Mouse (Mus musculus) heart, embryonic 14.5 days (tissue): ENCODE results near the gene Rasgef1b. TPM values are rescaled to one million over a fixed set of nuclear protein-coding genes. Genes with fewer than 3 reads are reported as not detected.

ENCODE experiments used
- ATAC-seq: fragments of 200-750 bp; cut with Nextera tagmentation; 2 replicates; pipeline ENCODE4 v1.8.0; 2017; ENCODE audit warnings: low read depth, moderate TSS enrichment; ENCODE audit not compliant: insufficient number of reproducible peaks, insufficient read depth, low FRiP score
- H3K27ac ChIP-seq, 2 experiments: fragments of 200-500 bp in 1 of 2; fragments of 300-500 bp in 1 of 2; sonication (generic) in 1 of 2; replicated peaks in 1 of 2; 2 replicates each; pipeline ENCODE4 v1.5.1; 2012 to 2014; ENCODE audit warnings: low read depth in 2 of 2, low read length in 2 of 2, control low read depth in 1 of 2, mild to moderate bottlenecking in 1 of 2, mixed read lengths in 1 of 2; ENCODE audit not compliant: control insufficient read depth in 1 of 2, insufficient read depth in 1 of 2
- H3K27me3 ChIP-seq: fragments of 300-500 bp; sonication (generic); 2 replicates; pipeline ENCODE4 v1.6.1; 2014; ENCODE audit warnings: mild to moderate bottlenecking, low read length, control low read depth; ENCODE audit not compliant: control insufficient read depth, insufficient read depth
- H3K36me3 ChIP-seq: fragments of 300-500 bp; sonication (generic); 2 replicates; pipeline ENCODE4 v1.6.1; 2014; ENCODE audit warnings: mild to moderate bottlenecking, control low read depth, low read length, mixed read lengths; ENCODE audit not compliant: control insufficient read depth, insufficient read depth
- H3K4me1 ChIP-seq, 2 experiments: fragments of 200-500 bp in 1 of 2; fragments of 300-500 bp in 1 of 2; sonication (generic) in 1 of 2; 2 replicates each; pipeline ENCODE4 v1.6.1; 2012 to 2014; ENCODE audit warnings: low read length in 2 of 2, control low read depth in 1 of 2, mixed read lengths in 1 of 2; ENCODE audit not compliant: control insufficient read depth in 2 of 2, insufficient read depth in 2 of 2
- H3K4me2 ChIP-seq: fragments of 300-500 bp; sonication (generic); 2 replicates; pipeline ENCODE4 v1.6.1; 2014; ENCODE audit warnings: mild to moderate bottlenecking, low read length
- H3K4me3 ChIP-seq, 2 experiments: fragments of 200-500 bp in 1 of 2; fragments of 300-500 bp in 1 of 2; sonication (generic) in 1 of 2; 2 replicates each; pipeline ENCODE4 v1.5.1; 2012 to 2014; ENCODE audit warnings: low read length in 2 of 2, mild to moderate bottlenecking in 2 of 2, control low read depth in 1 of 2, low read depth in 1 of 2, moderate library complexity in 1 of 2; ENCODE audit not compliant: control insufficient read depth in 1 of 2, insufficient read depth in 1 of 2
- H3K9ac ChIP-seq: fragments of 300-500 bp; sonication (generic); 2 replicates; pipeline ENCODE4 v1.6.1; 2014; ENCODE audit warnings: mild to moderate bottlenecking, low read length
- H3K9me3 ChIP-seq: fragments of 300-500 bp; sonication (generic); 2 replicates; pipeline ENCODE4 v1.6.1; 2016; ENCODE audit warnings: low read length, control low read depth; ENCODE audit not compliant: control insufficient read depth
- WGBS: fragments of 180-500 bp; shearing (Covaris S2); extraction: QIAGEN DNeasy Blood & Tissue Kit; methylation state at CpG from one replicate; pipeline ENCODE4 v1.1.7; 2014; 5-methylcytosine and 5-hydroxymethylcytosine counted together
- polyA plus RNA-seq: library from polyadenylated mRNA; unstranded; fragments of >200 nt; fragmentation: Nextera tagmentation; extraction: Ambion mirVana; gene quantifications from 2 replicates; pipeline ENCODE4 v1.2.1, GENCODE M21; 2014

Rasgef1b gene
- polyA plus RNA-seq, 1 experiment from 2014 or later, result 45.9 TPM

DNA sequence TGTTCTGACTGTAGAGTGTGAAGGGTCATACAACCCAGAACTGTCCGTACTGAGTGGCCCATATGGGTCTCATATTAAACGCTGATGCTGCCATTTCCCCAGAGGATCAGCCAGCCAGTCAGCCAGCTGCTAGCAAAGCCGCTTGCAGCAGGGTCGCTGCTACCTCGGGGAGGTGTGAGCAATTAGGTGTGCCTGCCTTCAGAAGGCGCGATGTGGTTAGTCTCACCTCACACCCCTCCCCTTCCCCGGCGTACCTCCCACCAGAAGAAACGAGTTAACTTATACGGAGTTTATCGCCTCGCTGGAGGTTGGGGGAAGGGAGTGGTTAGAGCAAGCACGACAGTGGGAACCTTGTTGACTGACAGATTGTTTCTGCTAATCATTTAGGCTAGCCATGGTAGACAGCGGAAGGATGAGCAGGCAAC, 826 bp downstream of the Rasgef1b start:
- no peaks in the 10 kb centered on the region for H3K9me3 ChIP-seq
- H3K27me3 ChIP-seq, result no peaks in the 10 kb centered on the region
- 1% methylated on average over 15 of the region's 15 CpGs for WGBS
- ATAC-seq, result no peak; the same call in 1 of the 2 replicates
- peak overlapping the region; percentile 93 for H3K4me2 ChIP-seq
- H3K9ac ChIP-seq, result peak overlapping the region; percentile 81
- peaks cover 8 to 14% of the 10 kb centered on the region in 2 experiments; a peak in 3 of 4 replicates for H3K4me1 ChIP-seq
- peak overlapping the region; percentile 83 to 89 for H3K4me3 ChIP-seq
- H3K36me3 ChIP-seq, result no peaks in the 10 kb centered on the region
- H3K27ac ChIP-seq, result no peak overlapping the region

DNA sequence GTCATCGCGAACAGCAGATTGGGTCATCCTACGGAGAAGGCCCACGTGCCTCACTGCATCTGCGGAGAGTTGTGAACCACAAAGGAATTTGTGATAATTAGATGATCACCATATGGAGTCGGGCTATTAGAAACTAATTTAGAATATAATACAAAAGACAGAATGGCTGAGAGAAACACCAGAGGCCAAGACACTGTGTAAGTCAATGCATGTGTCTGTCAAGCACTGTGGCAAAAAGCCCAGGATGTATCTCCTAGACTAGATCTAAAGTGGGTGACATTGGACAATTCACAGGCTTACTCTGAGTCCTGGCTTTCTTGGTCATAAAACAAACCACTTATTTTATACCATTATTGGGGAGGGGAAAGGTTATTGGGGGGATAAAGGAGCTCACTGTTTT, 4.9 kb downstream of the Rasgef1b start:
- H3K27me3 ChIP-seq, result no peaks in the 10 kb centered on the region
- 0 out of 2 replicates have a peak, but pooled peaks have one; percentile 36 for ATAC-seq
- 55% methylated on average over 6 of the region's 6 CpGs for WGBS
- no peak overlapping the region for H3K4me3 ChIP-seq
- H3K9ac ChIP-seq, result no peak overlapping the region
- H3K9me3 ChIP-seq, result no peaks in the 10 kb centered on the region
- 0 out of 4 replicates have a peak overlapping the region, but pooled peaks of 1 of the 2 experiments have one; percentile 10 for H3K27ac ChIP-seq
- H3K4me1 ChIP-seq, result peaks cover 8 to 10% of the 10 kb centered on the region in 2 experiments; a peak in 3 of 4 replicates
- H3K36me3 ChIP-seq, result no peaks in the 10 kb centered on the region
- 0 out of 2 replicates have a peak overlapping the region, but pooled peaks have one; percentile 7 for H3K4me2 ChIP-seq

DNA sequence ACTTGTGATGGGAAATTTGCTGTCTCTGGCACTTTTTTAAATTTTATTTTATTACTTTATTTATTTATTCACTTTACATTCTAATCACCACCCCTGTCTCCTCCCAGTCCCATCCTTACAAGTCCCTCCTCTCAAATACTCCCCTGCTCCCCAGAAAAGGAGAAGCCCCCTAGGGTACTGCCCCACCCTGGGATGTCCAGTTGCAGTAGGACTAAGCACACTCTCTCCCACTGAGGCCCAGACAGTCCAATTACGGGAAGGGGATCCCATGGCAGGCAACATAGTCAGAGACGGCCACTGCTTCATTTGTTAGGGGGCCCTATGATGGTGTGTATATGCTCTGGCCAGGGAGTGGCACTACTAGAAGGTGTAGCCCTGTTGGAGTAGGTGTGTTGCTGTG, 6.6 kb downstream of the Rasgef1b start:
- H3K27ac ChIP-seq, result no peak overlapping the region
- H3K27me3 ChIP-seq, result no peaks in the 10 kb centered on the region
- WGBS, result 82% methylated on average over 2 of the region's 2 CpGs
- H3K9me3 ChIP-seq, result no peaks in the 10 kb centered on the region
- no peak overlapping the region for H3K9ac ChIP-seq
- peaks cover 2 to 5% of the 10 kb centered on the region in 2 experiments; a peak in 3 of 4 replicates for H3K4me1 ChIP-seq
- ATAC-seq, result no peak
- H3K36me3 ChIP-seq, result no peaks in the 10 kb centered on the region
- H3K4me3 ChIP-seq, result no peak overlapping the region
- H3K4me2 ChIP-seq, result no peak overlapping the region

DNA sequence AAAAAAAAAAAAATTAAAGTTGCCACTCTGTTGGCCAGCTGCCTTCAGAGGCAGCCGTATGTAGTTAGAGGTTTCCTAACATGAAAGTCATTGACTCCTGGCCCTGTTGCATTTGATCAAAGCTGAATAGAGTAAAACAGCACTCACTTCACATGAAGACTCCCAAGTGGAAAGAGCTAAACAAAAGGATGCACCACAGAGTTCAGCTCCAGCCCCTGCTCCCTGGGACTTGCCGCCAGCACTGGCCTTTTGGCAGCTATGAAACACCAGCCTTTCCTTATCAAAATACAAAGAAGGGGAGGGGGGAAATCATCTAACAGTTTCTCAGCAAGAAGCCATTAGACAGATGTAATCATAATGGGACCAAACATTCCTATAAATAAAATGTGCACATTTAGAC, 8.3 kb downstream of the Rasgef1b start:
- 73% methylated on average over 2 of the region's 2 CpGs for WGBS
- Histone ChIP-seq H3K4me3 (no peak overlapping the region), H3K4me1 (peaks cover 0 to 6% of the 10 kb centered on the region in 2 experiments; a peak in 2 of 4 replicates), H3K9me3 (no peaks in the 10 kb centered on the region), H3K9ac (no peak overlapping the region), H3K27ac (no peak overlapping the region), H3K36me3 (no peaks in the 10 kb centered on the region), H3K4me2 (no peak overlapping the region), H3K27me3 (no peaks in the 10 kb centered on the region)
- ATAC-seq, result no peak

DNA sequence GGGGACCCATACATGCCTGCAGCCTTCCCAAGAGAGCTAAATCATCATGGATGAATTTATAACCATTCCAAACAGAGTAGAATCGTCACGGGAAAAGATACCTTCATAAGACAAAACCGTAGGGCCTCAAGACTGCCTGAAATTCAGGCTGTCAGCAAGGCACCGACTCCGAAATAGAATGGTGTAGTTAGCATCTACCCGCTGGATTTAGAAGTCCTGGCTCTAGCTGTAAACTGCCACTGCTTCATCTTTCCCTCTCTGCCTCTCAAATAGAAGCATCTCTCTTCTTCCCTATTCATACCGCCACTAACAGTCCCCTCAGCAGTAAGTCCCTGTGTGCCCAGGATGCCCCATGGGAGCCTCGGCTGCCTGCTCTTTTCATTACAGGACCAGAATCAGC, 10.9 kb downstream of the Rasgef1b start:
- no peak for ATAC-seq
- Histone ChIP-seq H3K9me3 (no peaks in the 10 kb centered on the region), H3K27ac (no peak overlapping the region), H3K4me2 (no peak overlapping the region), H3K4me1 (peaks cover 0 to 9% of the 10 kb centered on the region in 2 experiments; a peak in 3 of 4 replicates), H3K4me3 (no peak overlapping the region), H3K9ac (no peak overlapping the region), H3K27me3 (no peaks in the 10 kb centered on the region), H3K36me3 (no peaks in the 10 kb centered on the region)
- WGBS, result 71% methylated on average over 8 of the region's 8 CpGs

DNA sequence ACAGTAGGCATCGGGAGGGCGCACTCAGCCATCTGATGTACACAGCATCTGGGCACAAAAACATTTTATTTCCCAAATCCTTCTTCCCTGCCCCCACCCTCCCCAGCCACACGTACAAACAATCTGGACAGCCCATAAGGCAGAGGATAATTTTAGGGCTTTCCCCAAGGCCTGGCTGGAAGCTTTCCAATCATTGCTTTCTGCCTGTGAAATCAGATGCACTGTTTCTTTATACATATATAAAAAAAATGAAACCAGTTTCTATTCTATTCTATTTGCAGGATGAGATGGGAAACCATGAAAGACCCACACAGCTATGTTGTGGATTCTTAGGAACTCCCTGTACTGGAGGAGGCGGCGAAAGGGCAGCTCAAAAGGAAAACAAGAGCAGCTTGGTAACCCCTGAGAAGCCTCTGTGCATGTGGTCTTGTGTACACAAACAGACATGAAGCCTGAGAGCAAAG, 13.6 kb downstream of the Rasgef1b start:
- no peak overlapping the region for H3K9ac ChIP-seq
- H3K9me3 ChIP-seq, result no peaks in the 10 kb centered on the region
- WGBS, result 59% methylated on average over 5 of the region's 5 CpGs
- H3K4me2 ChIP-seq, result no peak overlapping the region
- no peak overlapping the region for H3K27ac ChIP-seq
- H3K27me3 ChIP-seq, result no peaks in the 10 kb centered on the region
- peaks cover 0 to 9% of the 10 kb centered on the region in 2 experiments; a peak in 3 of 4 replicates for H3K4me1 ChIP-seq
- ATAC-seq, result no peak
- no peak overlapping the region for H3K4me3 ChIP-seq
- no peaks in the 10 kb centered on the region for H3K36me3 ChIP-seq

DNA sequence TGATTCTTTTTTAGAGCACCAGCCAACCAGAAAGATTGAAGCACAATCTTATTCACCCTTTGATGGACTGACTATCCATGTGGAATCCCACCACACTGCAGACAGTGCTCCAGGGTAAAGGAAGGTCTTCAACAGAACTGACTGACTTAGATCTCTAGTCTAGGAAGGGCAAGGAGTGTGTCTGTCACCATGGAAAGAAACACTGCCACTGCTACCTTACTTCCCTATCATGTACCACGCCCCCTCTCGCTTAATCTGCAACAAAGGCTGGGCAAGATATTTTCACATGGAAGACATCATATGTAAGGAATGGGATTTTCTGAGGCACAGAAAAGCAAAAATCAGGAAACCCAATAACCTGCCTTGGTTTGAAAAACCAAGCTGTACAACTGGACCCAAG, 16.9 kb downstream of the Rasgef1b start:
- H3K27ac ChIP-seq, result no peak overlapping the region
- no peaks in the 10 kb centered on the region for H3K36me3 ChIP-seq
- H3K4me3 ChIP-seq, result no peak overlapping the region
- 78% methylated on average over 2 of the region's 2 CpGs for WGBS
- no peaks in the 10 kb centered on the region for H3K9me3 ChIP-seq
- peaks cover 0 to 9% of the 10 kb centered on the region in 2 experiments; a peak in 3 of 4 replicates for H3K4me1 ChIP-seq
- no peak for ATAC-seq
- no peaks in the 10 kb centered on the region for H3K27me3 ChIP-seq
- no peak overlapping the region for H3K9ac ChIP-seq
- no peak overlapping the region for H3K4me2 ChIP-seq

DNA sequence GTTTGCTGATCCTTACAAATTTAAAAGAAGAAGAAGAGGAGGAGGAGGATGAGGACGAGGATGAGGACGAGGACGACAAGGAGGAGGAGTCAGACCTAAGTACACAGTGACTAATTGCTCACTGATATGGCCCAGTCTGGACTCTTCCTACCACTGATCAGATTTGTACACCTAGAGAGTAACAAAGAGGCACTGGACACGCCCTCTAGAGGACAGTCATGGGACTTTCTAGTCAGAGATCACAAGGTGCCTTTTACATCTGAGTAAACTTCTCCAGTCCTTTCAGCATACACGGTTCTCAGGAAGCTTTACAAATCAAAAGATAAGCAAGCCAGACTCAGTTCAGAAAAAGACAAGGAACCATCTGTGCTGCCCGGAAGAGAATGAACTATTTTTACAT, 20.2 kb downstream of the Rasgef1b start:
- H3K27me3 ChIP-seq, result no peaks in the 10 kb centered on the region
- H3K4me3 ChIP-seq, result no peak overlapping the region
- H3K4me1 ChIP-seq, result no peaks in the 10 kb centered on the region
- H3K9me3 ChIP-seq, result no peaks in the 10 kb centered on the region
- no peak overlapping the region for H3K27ac ChIP-seq
- H3K9ac ChIP-seq, result no peak overlapping the region
- ATAC-seq, result no peak
- WGBS, result 35% methylated on average over 6 of the region's 6 CpGs
- H3K4me2 ChIP-seq, result no peak overlapping the region
- no peaks in the 10 kb centered on the region for H3K36me3 ChIP-seq
